Mouse (Mus musculus): ENCODE data around the gene Fgfr2.

DNA sequence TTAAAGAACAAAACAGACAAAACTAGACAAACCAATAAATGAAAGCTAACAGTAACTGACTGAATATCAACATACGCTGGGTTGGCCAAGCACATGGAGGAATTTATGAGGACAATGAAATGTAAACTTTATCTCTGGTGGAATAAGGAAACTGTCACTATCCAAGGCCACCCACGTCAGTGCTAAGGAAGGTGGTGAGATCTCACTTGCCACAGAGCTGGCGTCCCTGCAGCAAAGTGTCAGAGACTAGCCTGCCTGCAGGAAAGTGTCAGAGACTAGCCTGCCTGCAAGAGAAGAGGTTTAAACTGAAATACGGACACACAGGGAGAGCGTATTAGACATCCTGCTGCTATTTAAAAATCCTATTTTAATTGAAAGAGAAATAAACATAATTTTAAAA is 536.0 kb downstream of the Fgfr2 start:
- TF ChIP-seq CTCF (IDR thresholded peaks at IDR 0.05; ENCODE audit: borderline replicate concordance, insufficient read depth, low read length) (no peak), POLR2A (IDR thresholded peaks at IDR 0.05; ENCODE audit: low read depth, low read length) (no peak)
